Mouse (Mus musculus): ENCODE measurements around the gene N4bp2l2. TPM values are rescaled to one million over a fixed set of nuclear protein-coding genes. Genes with fewer than 3 reads are reported as not detected.
"Not testable (repeated sequence)": the region's sequence is repeated elsewhere in the genome, so short reads cannot be mapped to it uniquely, and the experiment has no call there.

N4bp2l2 gene
- total RNA-seq, 2 experiments from 2014 or later = 29.0 to 42.2 TPM

GRCm38 (mm10) chr5:150643390-150643789, 22.6 kb downstream of the N4bp2l2 start:
- DNase-seq = not testable (repeated sequence)

- no peak for DNase-seq
Measured at GRCm38 (mm10) chr5:150641440-150641839, 24.5 kb downstream of the N4bp2l2 start.

- no peak for DNase-seq
Measured at GRCm38 (mm10) chr5:150629692-150630091, 36.3 kb downstream of the N4bp2l2 start.

GRCm38 (mm10) chr5:150629272-150629671, 36.7 kb downstream of the N4bp2l2 start:
- no peak for DNase-seq

- DNase-seq = no peak
Measured at GRCm38 (mm10) chr5:150625528-150625927, 40.5 kb downstream of the N4bp2l2 start.

GRCm38 (mm10) chr5:150622792-150623191, 43.2 kb downstream of the N4bp2l2 start:
- no peak for DNase-seq

- DNase-seq = no peak
Measured at GRCm38 (mm10) chr5:150621592-150621991, 44.4 kb downstream of the N4bp2l2 start.

GRCm38 (mm10) chr5:150620588-150621135, 45.3 kb downstream of the N4bp2l2 start:
- DNase-seq = no peak

- DNase-seq = no peak
Measured at GRCm38 (mm10) chr5:150618599-150619355, 47.2 kb downstream of the N4bp2l2 start.

- no peak for DNase-seq
Measured at GRCm38 (mm10) chr5:150616731-150617130, 49.3 kb downstream of the N4bp2l2 start.

GRCm38 (mm10) chr5:150616216-150616615, 49.8 kb downstream of the N4bp2l2 start:
- DNase-seq = no peak

- no peak for DNase-seq
Measured at GRCm38 (mm10) chr5:150614054-150614453, 51.9 kb downstream of the N4bp2l2 start.

GRCm38 (mm10) chr5:150611697-150612096, 54.3 kb downstream of the N4bp2l2 start:
- no peak for DNase-seq

- no peak for DNase-seq
Measured at GRCm38 (mm10) chr5:150611136-150611535, 54.8 kb downstream of the N4bp2l2 start.

- no peak for DNase-seq
Measured at GRCm38 (mm10) chr5:150607631-150608030, 58.4 kb downstream of the N4bp2l2 start.

- DNase-seq = no peak
Measured at GRCm38 (mm10) chr5:150606131-150606530, 59.9 kb downstream of the N4bp2l2 start.

GRCm38 (mm10) chr5:150601441-150602230, 64.3 kb downstream of the N4bp2l2 start:
- DNase-seq = no peak

- DNase-seq = peak; percentile 14
Measured at GRCm38 (mm10) chr5:150600554-150601440, 65.2 kb downstream of the N4bp2l2 start.

- no peak for DNase-seq
Measured at GRCm38 (mm10) chr5:150599301-150600294, 66.4 kb downstream of the N4bp2l2 start.

- DNase-seq = no peak
Measured at GRCm38 (mm10) chr5:150598202-150599119, 67.5 kb downstream of the N4bp2l2 start.
